Mouse (Mus musculus): ENCODE measurements at regions not wholly inside any gene's neighbourhood (a gene's known extent, or its start where the extent isn't known, plus 50 kb on each side); places are given as distances from the start of the nearest gene placed in this dataset.

DNA sequence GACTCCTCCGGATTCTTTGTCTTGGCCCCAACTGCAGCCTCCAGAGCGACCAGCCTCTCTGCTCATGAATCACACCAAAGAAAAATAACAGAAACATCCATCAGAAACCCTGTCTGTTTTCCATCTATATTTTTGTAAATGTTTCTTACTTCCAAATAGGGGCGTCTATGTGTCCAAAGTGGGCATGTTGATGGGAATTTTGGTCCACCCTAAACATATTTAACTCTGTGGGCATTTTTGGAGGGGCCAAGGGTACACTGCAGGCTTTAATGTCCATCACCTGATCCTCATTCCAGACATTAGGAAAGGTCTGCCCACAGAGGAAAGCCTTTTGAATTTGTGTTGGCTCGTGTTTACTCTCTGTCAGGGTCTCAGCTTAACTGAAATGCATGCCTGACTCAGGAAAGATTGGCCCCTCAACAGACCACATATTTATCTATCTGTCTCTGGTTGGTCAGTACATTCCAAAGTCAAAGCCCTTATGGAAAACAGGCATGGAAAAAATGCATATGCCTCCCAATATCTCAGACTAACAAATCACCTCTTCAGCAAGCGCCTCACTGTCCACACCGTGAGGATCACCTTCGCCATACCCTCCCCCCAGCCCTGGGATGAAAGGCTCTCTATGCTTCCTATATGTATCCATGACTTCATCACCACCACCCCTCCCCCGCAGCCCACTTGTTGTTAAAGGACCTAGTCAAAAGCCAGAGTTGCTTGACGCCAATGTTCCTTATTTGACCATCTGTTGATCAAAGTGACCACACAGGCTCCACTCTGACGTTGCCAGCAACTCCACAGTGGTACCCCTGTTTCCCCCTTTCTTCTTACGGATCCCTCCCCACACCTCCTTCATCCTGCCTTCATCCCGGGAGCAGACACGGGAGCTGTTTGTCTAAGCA lies 83.9 kb upstream of the Gnas start:
- 57% methylated on average over 13 of the region's 13 CpGs for WGBS
- DNase-seq: no peak
- H3K4me3 ChIP-seq (replicated peaks; ENCODE audit: extremely low read depth, low read depth, low read length): no peak overlapping the region
- no peaks in the 10 kb centered on the region for H3K4me1 ChIP-seq (ENCODE audit: control insufficient read depth, insufficient read depth, low read length)
- TF ChIP-seq POLR2A (IDR thresholded peaks at IDR 0.05; ENCODE audit: borderline replicate concordance, extremely low read depth, low read depth, low read length) (no peak), CTCF (IDR thresholded peaks at IDR 0.05; ENCODE audit: insufficient read depth, low read length) (no peak)

DNA sequence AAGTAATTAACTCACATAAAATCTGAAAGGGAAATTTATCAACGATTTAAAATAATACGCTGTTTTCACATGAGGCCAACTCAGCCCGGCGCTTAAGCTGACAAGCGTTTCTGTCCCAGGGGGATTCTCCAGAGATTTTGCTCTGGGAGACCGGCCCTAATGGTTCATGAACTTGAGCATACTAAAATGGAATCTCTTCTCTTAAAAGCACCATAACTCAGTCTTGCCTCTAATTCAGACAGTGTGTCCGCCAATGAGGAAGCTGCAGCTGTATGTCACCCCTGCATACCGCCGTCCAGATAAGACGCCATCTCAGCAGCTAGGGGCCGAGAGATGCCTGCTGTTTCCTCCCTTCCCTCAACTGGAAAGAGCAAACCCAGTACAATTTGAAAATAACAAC lies 80.7 kb upstream of the Gnas start:
- 70% methylated on average over 11 of the region's 11 CpGs for WGBS
- DNase-seq: no peak
- no peak for TF ChIP-seq POLR2A (IDR thresholded peaks at IDR 0.05; ENCODE audit: borderline replicate concordance, extremely low read depth, low read depth, low read length)
- no peak for TF ChIP-seq CTCF (IDR thresholded peaks at IDR 0.05; ENCODE audit: insufficient read depth, low read length)

GRCm38 (mm10) chr2:174211681-174212080 lies 72.4 kb upstream of the Gnas start:
- peak; percentile 15 for DNase-seq
- 73% methylated on average over 4 of the region's 4 CpGs for WGBS
- no peak overlapping the region for H3K4me3 ChIP-seq (replicated peaks; ENCODE audit: extremely low read depth, low read depth, low read length)
- no peaks in the 10 kb centered on the region for H3K4me1 ChIP-seq (ENCODE audit: control insufficient read depth, insufficient read depth, low read length)
- no peak for TF ChIP-seq CTCF (IDR thresholded peaks at IDR 0.05; ENCODE audit: insufficient read depth, low read length)

More for the DNA sequence above, 80.7 kb upstream of the Gnas start:
- no peak overlapping the region for H3K4me3 ChIP-seq (replicated peaks; ENCODE audit: extremely low read depth, low read depth, low read length)
- no peaks in the 10 kb centered on the region for H3K4me1 ChIP-seq (ENCODE audit: control insufficient read depth, insufficient read depth, low read length)

GRCm38 (mm10) chr2:174226660-174227059 lies 57.5 kb upstream of the Gnas start:
- Histone ChIP-seq H3K4me3 (replicated peaks; ENCODE audit: extremely low read depth, low read depth, low read length) (no peak overlapping the region), H3K4me1 (ENCODE audit: control insufficient read depth, insufficient read depth, low read length) (no peaks in the 10 kb centered on the region)
- TF ChIP-seq POLR2A (IDR thresholded peaks at IDR 0.05; ENCODE audit: borderline replicate concordance, extremely low read depth, low read depth, low read length) (no peak), CTCF (IDR thresholded peaks at IDR 0.05; ENCODE audit: insufficient read depth, low read length) (no peak)
- DNase-seq: no peak
- WGBS: 76% methylated on average over 1 of the region's 1 CpGs
